In genomic region chr1:153090807-153091206, GRCm38 (mm10) we compare ENCODE assay signal across 20 mouse cellular contexts.
A peak's percentile ranks its signal among the peaks of the same experiment; 100 is the strongest.
DNase-seq lines count a peak whose midpoint lies in the region; ATAC-seq and TF ChIP-seq lines count a peak whose summit lies in the region.
"Had no signal": no experiment of that assay in that cellular context is flagged by ENCODE, and none has a peak within 500 bp of the region (broad histone marks: within the 10 kb centered on the region; RNA-seq: fewer than 3 reads in every experiment).

No protein-coding gene starts in this region.

- no peaks in the 10 kb centered on the region for H3K27me3 ChIP-seq in heart, adult 2 months (ENCODE audit: control insufficient read depth, insufficient read depth, low read length)
- H3K27me3 ChIP-seq in midbrain, embryonic 10.5 days (ENCODE audit: low read depth, poor library complexity, severe bottlenecking): peaks cover 29% of the 10 kb centered on the region
- H3K27me3 ChIP-seq in midbrain, embryonic 14.5 days (ENCODE audit: control insufficient read depth, insufficient read depth, low read length): no peaks in the 10 kb centered on the region
- H3K27me3 ChIP-seq in ES-Bruce4 (ENCODE audit: control insufficient read depth, insufficient read depth, low read length, poor library complexity, severe bottlenecking): no peaks in the 10 kb centered on the region
- H3K27me3 ChIP-seq in limb, embryonic 10.5 days (ENCODE audit: low read depth, poor library complexity, severe bottlenecking): peaks cover 31% of the 10 kb centered on the region
- H3K27me3 ChIP-seq: embryonic facial prominence, embryonic 15.5 days had no signal

- no peak for TF ChIP-seq EP300 in heart, adult 2 months (IDR thresholded peaks at IDR 0.05; ENCODE audit: insufficient read depth, low read depth, low read length)
- TF ChIP-seq EP300 in ES-Bruce4 (IDR thresholded peaks at IDR 0.05; ENCODE audit: insufficient read depth, low read depth, low read length): no peak

- no peak for TF ChIP-seq CTCF in heart, adult 2 months (IDR thresholded peaks at IDR 0.05)
- no peak for TF ChIP-seq CTCF in ES-Bruce4 (IDR thresholded peaks at IDR 0.05; ENCODE audit: low read depth, low read length)

- peak; percentile 81 for DNase-seq in heart, adult 11 months
- no peak for DNase-seq in heart, adult 2 months
- no peak for DNase-seq in midbrain, embryonic 10.5 days (ENCODE audit: low spot score)
- no peak for DNase-seq in midbrain, embryonic 14.5 days
- DNase-seq in limb, embryonic 10.5 days (ENCODE audit: low spot score): peak; percentile 68
- DNase-seq in neural tube, embryonic 10.5 days (ENCODE audit: extremely low spot score, low spot score): no peak
- DNase-seq in spleen, postnatal 36 days (ENCODE audit: low spot score in 2 of 2): no peak
- DNase-seq: adrenal gland, adult 8-10 months; adrenal gland, postnatal 36 days; cerebellum, adult 2 months; gastrocnemius, postnatal 10 days had no signal

- ATAC-seq in midbrain, embryonic 14.5 days (ENCODE audit: low FRiP score, low TSS enrichment): no peak
- ATAC-seq: CD4-positive, CD25-positive, alpha-beta regulatory T cell, adult 4 months; forebrain, embryonic 14.5 days; inflammation-experienced regulatory T-cells, adult 6 months had no signal

- H3K4me1 ChIP-seq in heart, adult 2 months (ENCODE audit: control insufficient read depth, insufficient read depth, low read length): peaks cover 4% of the 10 kb centered on the region
- peaks cover 41% of the 10 kb centered on the region for H3K4me1 ChIP-seq in midbrain, embryonic 10.5 days
- no peaks in the 10 kb centered on the region for H3K4me1 ChIP-seq in midbrain, embryonic 14.5 days (ENCODE audit: control insufficient read depth, insufficient read depth, low read length)
- peaks cover 3% of the 10 kb centered on the region for H3K4me1 ChIP-seq in ES-Bruce4 (ENCODE audit: control insufficient read depth, insufficient read depth, low read length)
- peaks cover 47% of the 10 kb centered on the region for H3K4me1 ChIP-seq in limb, embryonic 10.5 days

- H3K4me2 ChIP-seq in midbrain, embryonic 14.5 days (ENCODE audit: low read length): no peak overlapping the region
- H3K4me2 ChIP-seq: embryonic facial prominence, embryonic 15.5 days; heart, embryonic 12.5 days; hindbrain, embryonic 15.5 days had no signal

- H3K79me2 ChIP-seq in heart, adult 2 months (replicated peaks; ENCODE audit: control insufficient read depth, insufficient read depth, low read length): no peaks in the 10 kb centered on the region

- TF ChIP-seq POLR2A in heart, adult 2 months (IDR thresholded peaks at IDR 0.05; ENCODE audit: insufficient read depth, low read depth, low read length): no peak
- TF ChIP-seq POLR2A in ES-Bruce4 (IDR thresholded peaks at IDR 0.05; ENCODE audit: insufficient read depth, low read length): no peak

- no peak overlapping the region for H3K4me3 ChIP-seq in heart, adult 2 months
- H3K4me3 ChIP-seq in midbrain, embryonic 10.5 days: no peak overlapping the region
- H3K4me3 ChIP-seq in midbrain, embryonic 14.5 days (replicated peaks; ENCODE audit: low read depth, low read length): no peak overlapping the region
- no peak overlapping the region for H3K4me3 ChIP-seq in ES-Bruce4 (ENCODE audit: low read depth, low read length)
- H3K4me3 ChIP-seq in limb, embryonic 10.5 days: no peak overlapping the region
- H3K4me3 ChIP-seq: embryonic facial prominence, embryonic 15.5 days; erythroblast, embryonic 14.5 days; forebrain, embryonic 10.5 days; heart, embryonic 12.5 days; hindbrain, embryonic 15.5 days had no signal

- 83% methylated on average over 4 of the region's 4 CpGs for WGBS in heart, adult 2 months
- 81% methylated on average over 4 of the region's 4 CpGs for WGBS in midbrain, embryonic 10.5 days
- WGBS in midbrain, embryonic 14.5 days: 93% methylated on average over 4 of the region's 4 CpGs
- WGBS in limb, embryonic 10.5 days: 44% methylated on average over 4 of the region's 4 CpGs

- intact Hi-C loops in heart, adult 2 months (cut with DNase I): loop anchor here (5.0 kb wide), 1 partner anchor 184 kb away; no protein-coding TSS in a partner anchor

- no peaks in the 10 kb centered on the region for H3K36me3 ChIP-seq in heart, adult 2 months (ENCODE audit: control insufficient read depth, insufficient read depth, low read length)
- no peaks in the 10 kb centered on the region for H3K36me3 ChIP-seq in midbrain, embryonic 10.5 days
- H3K36me3 ChIP-seq in midbrain, embryonic 14.5 days (ENCODE audit: control insufficient read depth, insufficient read depth, low read length): peaks cover 10% of the 10 kb centered on the region
- no peaks in the 10 kb centered on the region for H3K36me3 ChIP-seq in ES-Bruce4 (ENCODE audit: control insufficient read depth, insufficient read depth, low read length, poor library complexity, severe bottlenecking)
- H3K36me3 ChIP-seq in limb, embryonic 10.5 days: no peaks in the 10 kb centered on the region
- H3K36me3 ChIP-seq: embryonic facial prominence, embryonic 15.5 days; forebrain, embryonic 10.5 days; heart, embryonic 12.5 days had no signal

- H3K9ac ChIP-seq in heart, adult 2 months (ENCODE audit: low read depth, low read length): no peak overlapping the region
- no peak overlapping the region for H3K9ac ChIP-seq in midbrain, embryonic 14.5 days (replicated peaks; ENCODE audit: low read length)
- peak overlapping the region; percentile 34; the same call in 1 of the 2 replicates for H3K9ac ChIP-seq in ES-Bruce4 (ENCODE audit: low read depth, poor library complexity, severe bottlenecking)
- H3K9ac ChIP-seq: embryonic facial prominence, embryonic 15.5 days; heart, embryonic 12.5 days; hindbrain, embryonic 15.5 days had no signal

- H3K9me3 ChIP-seq in midbrain, embryonic 10.5 days (replicated peaks): no peaks in the 10 kb centered on the region
- no peaks in the 10 kb centered on the region for H3K9me3 ChIP-seq in midbrain, embryonic 14.5 days (ENCODE audit: control insufficient read depth, low read length)
- no peaks in the 10 kb centered on the region for H3K9me3 ChIP-seq in ES-Bruce4 (replicated peaks; ENCODE audit: control insufficient read depth, insufficient read depth, low read length, poor library complexity, severe bottlenecking)
- no peaks in the 10 kb centered on the region for H3K9me3 ChIP-seq in limb, embryonic 10.5 days (replicated peaks)
- H3K9me3 ChIP-seq: embryonic facial prominence, embryonic 15.5 days; forebrain, embryonic 10.5 days; heart, embryonic 12.5 days; hindbrain, embryonic 15.5 days had no signal

- no peak overlapping the region for H3K27ac ChIP-seq in heart, adult 2 months
- H3K27ac ChIP-seq in midbrain, embryonic 10.5 days (replicated peaks): 0 out of 2 replicates have a peak overlapping the region, but pooled peaks have one; percentile 1
- H3K27ac ChIP-seq in midbrain, embryonic 14.5 days (replicated peaks; ENCODE audit: low read depth, low read length): no peak overlapping the region
- peak overlapping the region; percentile 96 for H3K27ac ChIP-seq in ES-Bruce4 (ENCODE audit: insufficient read depth, low read length)
- H3K27ac ChIP-seq in limb, embryonic 10.5 days: no peak overlapping the region
- H3K27ac ChIP-seq: hindbrain, embryonic 15.5 days had no signal

Comparison
In these comparisons a context has a peak if more than half of its experiments do, and no peak if none do; other contexts are left out.
1. DNase-seq: peak in heart, adult 11 months (single experiment) and limb, embryonic 10.5 days (single experiment); none in heart, adult 2 months (0 of 2), midbrain, embryonic 10.5 days (single experiment), midbrain, embryonic 14.5 days (single experiment), neural tube, embryonic 10.5 days (single experiment) and spleen, postnatal 36 days (0 of 2).
2. H3K27ac ChIP-seq: peak in midbrain, embryonic 10.5 days (single experiment) and ES-Bruce4 (single experiment); none in heart, adult 2 months (single experiment), midbrain, embryonic 14.5 days (single experiment) and limb, embryonic 10.5 days (single experiment).